Mouse (Mus musculus) hindbrain, embryonic 12.5 days (tissue): ENCODE measurements around the gene Chit1. TPM values are rescaled to one million over a fixed set of nuclear protein-coding genes. Genes with fewer than 3 reads are reported as not detected.
A peak's percentile ranks its signal among the peaks of the same experiment; 100 is the strongest.

Source experiments
- ATAC-seq: fragments of 200-750 bp; cut with Nextera tagmentation; 2 replicates; pipeline ENCODE4 v1.8.0; 2017; ENCODE audit warnings: moderate TSS enrichment; ENCODE audit not compliant: low FRiP score
- H3K27ac ChIP-seq: fragments of 300-500 bp; sonication (generic); 2 replicates; pipeline ENCODE4 v1.5.1; 2016; ENCODE audit warnings: mild to moderate bottlenecking
- H3K27me3 ChIP-seq: fragments of 300-500 bp; sonication (generic); 2 replicates; pipeline ENCODE4 v1.6.1; 2016; ENCODE audit warnings: mild to moderate bottlenecking
- H3K36me3 ChIP-seq: fragments of 300-500 bp; sonication (generic); 2 replicates; pipeline ENCODE4 v1.6.1; 2016; ENCODE audit warnings: mild to moderate bottlenecking
- H3K4me1 ChIP-seq: fragments of 300-500 bp; sonication (generic); 2 replicates; pipeline ENCODE4 v1.6.1; 2016
- H3K4me2 ChIP-seq: fragments of 300-500 bp; sonication (generic); replicated peaks from 2 replicates; pipeline ENCODE4 v1.6.1; 2016; ENCODE audit warnings: mild to moderate bottlenecking
- H3K4me3 ChIP-seq: fragments of 300-500 bp; sonication (generic); 2 replicates; pipeline ENCODE4 v1.5.1; 2016; ENCODE audit warnings: mild to moderate bottlenecking
- H3K9ac ChIP-seq: fragments of 300-500 bp; sonication (generic); 2 replicates; pipeline ENCODE4 v1.6.1; 2016; ENCODE audit warnings: mild to moderate bottlenecking, moderate library complexity
- H3K9me3 ChIP-seq: fragments of 300-500 bp; sonication (generic); replicated peaks from 2 replicates; pipeline ENCODE4 v1.6.1; 2016; ENCODE audit warnings: mild to moderate bottlenecking
- WGBS: fragments of 180-500 bp; shearing (Covaris S2); methylation state at CpG from one replicate; pipeline ENCODE4 v1.1.7; 2016; 5-methylcytosine and 5-hydroxymethylcytosine counted together
- polyA plus RNA-seq: library from polyadenylated mRNA; unstranded; fragments of >200 nt; fragmentation: Nextera tagmentation; extraction: Ambion mirVana; gene quantifications from 2 replicates; pipeline ENCODE4 v1.2.1, GENCODE M21; 2016

Gene Chit1
- polyA plus RNA-seq, 1 experiment from 2014 or later: not detected

GRCm38 (mm10) chr1:134184089-134184488 lies 73.0 kb downstream of the Chit1 start:
- Histone ChIP-seq H3K4me1 (peaks cover 21% of the 10 kb centered on the region), H3K9ac (no peak overlapping the region), H3K4me2 (no peak overlapping the region), H3K4me3 (no peak overlapping the region), H3K36me3 (no peaks in the 10 kb centered on the region), H3K9me3 (no peaks in the 10 kb centered on the region), H3K27me3 (no peaks in the 10 kb centered on the region), H3K27ac (no peak overlapping the region)
- WGBS: 94% methylated on average over 4 of the region's 4 CpGs
- no peak for ATAC-seq

GRCm38 (mm10) chr1:134188217-134188616 lies 77.2 kb downstream of the Chit1 start:
- Histone ChIP-seq H3K4me2 (no peak overlapping the region), H3K4me1 (peaks cover 18% of the 10 kb centered on the region), H3K27me3 (no peaks in the 10 kb centered on the region), H3K36me3 (no peaks in the 10 kb centered on the region), H3K9me3 (no peaks in the 10 kb centered on the region), H3K4me3 (no peak overlapping the region), H3K9ac (no peak overlapping the region), H3K27ac (peak overlapping the region; percentile 37; the same call in 1 of the 2 replicates)
- 69% methylated on average over 5 of the region's 5 CpGs for WGBS
- no peak for ATAC-seq

GRCm38 (mm10) chr1:134188989-134189729 lies 78.1 kb downstream of the Chit1 start:
- H3K4me3 ChIP-seq: no peak overlapping the region
- peaks cover 24% of the 10 kb centered on the region for H3K4me1 ChIP-seq
- ATAC-seq: peak; percentile 56
- H3K9me3 ChIP-seq: no peaks in the 10 kb centered on the region
- H3K4me2 ChIP-seq: peak overlapping the region; percentile 30
- H3K27me3 ChIP-seq: no peaks in the 10 kb centered on the region
- H3K36me3 ChIP-seq: no peaks in the 10 kb centered on the region
- H3K9ac ChIP-seq: no peak overlapping the region
- WGBS: 23% methylated on average over 12 of the region's 12 CpGs
- peak overlapping the region; percentile 37; the same call in 1 of the 2 replicates for H3K27ac ChIP-seq

GRCm38 (mm10) chr1:134191192-134191591 lies 80.2 kb downstream of the Chit1 start:
- ATAC-seq: no peak
- H3K4me1 ChIP-seq: peaks cover 40% of the 10 kb centered on the region
- no peak overlapping the region for H3K4me3 ChIP-seq
- H3K36me3 ChIP-seq: no peaks in the 10 kb centered on the region
- WGBS: 88% methylated on average over 5 of the region's 5 CpGs
- no peak overlapping the region for H3K4me2 ChIP-seq
- no peak overlapping the region for H3K27ac ChIP-seq
- no peak overlapping the region for H3K9ac ChIP-seq
- no peaks in the 10 kb centered on the region for H3K9me3 ChIP-seq
- no peaks in the 10 kb centered on the region for H3K27me3 ChIP-seq

GRCm38 (mm10) chr1:134192024-134192423 lies 81.0 kb downstream of the Chit1 start:
- Histone ChIP-seq H3K4me1 (peaks cover 42% of the 10 kb centered on the region), H3K27ac (no peak overlapping the region), H3K9me3 (no peaks in the 10 kb centered on the region), H3K9ac (no peak overlapping the region), H3K4me2 (no peak overlapping the region), H3K27me3 (no peaks in the 10 kb centered on the region), H3K4me3 (no peak overlapping the region), H3K36me3 (no peaks in the 10 kb centered on the region)
- WGBS: 60% methylated on average over 4 of the region's 4 CpGs
- no peak for ATAC-seq

- Histone ChIP-seq H3K36me3 (no peaks in the 10 kb centered on the region), H3K27ac (no peak within 1 kb of the TSS), H3K9ac (no peak within 1 kb of the TSS), H3K9me3 (no peaks in the 10 kb centered on the region), H3K4me3 (no peak within 1 kb of the TSS), H3K4me1 (peaks cover 38% of the 10 kb centered on the region), H3K27me3 (no peaks in the 10 kb centered on the region), H3K4me2 (no peak within 1 kb of the TSS)
- 84% methylated on average over 1 of the region's 1 CpGs for WGBS
- no peak for ATAC-seq
These were observed 82.1 kb downstream of the Chit1 start, which contains the start of gene Mybph for GRCm38 (mm10) chr1:134193126-134193525. Gene Mybph, plus strand, starts transcription at chr1:134193448.

- Histone ChIP-seq H3K9ac (no peak overlapping the region), H3K36me3 (no peaks in the 10 kb centered on the region), H3K27ac (no peak overlapping the region), H3K4me2 (no peak overlapping the region), H3K4me1 (peaks cover 32% of the 10 kb centered on the region), H3K4me3 (no peak overlapping the region), H3K9me3 (no peaks in the 10 kb centered on the region), H3K27me3 (no peaks in the 10 kb centered on the region)
- WGBS: 68% methylated on average over 7 of the region's 7 CpGs
- ATAC-seq: no peak
These were observed 82.7 kb downstream of the Chit1 start for GRCm38 (mm10) chr1:134193674-134194197.

GRCm38 (mm10) chr1:134194298-134195022 lies 83.4 kb downstream of the Chit1 start:
- Histone ChIP-seq H3K4me2 (no peak overlapping the region), H3K27me3 (no peaks in the 10 kb centered on the region), H3K36me3 (no peaks in the 10 kb centered on the region), H3K9me3 (no peaks in the 10 kb centered on the region), H3K4me3 (no peak overlapping the region), H3K4me1 (peaks cover 24% of the 10 kb centered on the region), H3K9ac (no peak overlapping the region), H3K27ac (no peak overlapping the region)
- no peak for ATAC-seq
- WGBS: 68% methylated on average over 16 of the region's 16 CpGs

GRCm38 (mm10) chr1:134195117-134195516 lies 84.1 kb downstream of the Chit1 start:
- H3K27ac ChIP-seq: no peak overlapping the region
- no peak overlapping the region for H3K4me2 ChIP-seq
- no peaks in the 10 kb centered on the region for H3K36me3 ChIP-seq
- H3K27me3 ChIP-seq: no peaks in the 10 kb centered on the region
- H3K4me3 ChIP-seq: no peak overlapping the region
- no peak overlapping the region for H3K9ac ChIP-seq
- H3K4me1 ChIP-seq: peaks cover 24% of the 10 kb centered on the region
- ATAC-seq: no peak
- 54% methylated on average over 2 of the region's 2 CpGs for WGBS
- no peaks in the 10 kb centered on the region for H3K9me3 ChIP-seq

- Histone ChIP-seq H3K4me3 (no peak overlapping the region), H3K36me3 (no peaks in the 10 kb centered on the region), H3K4me2 (no peak overlapping the region), H3K9me3 (no peaks in the 10 kb centered on the region), H3K27me3 (no peaks in the 10 kb centered on the region), H3K4me1 (peaks cover 24% of the 10 kb centered on the region), H3K9ac (no peak overlapping the region), H3K27ac (no peak overlapping the region)
- ATAC-seq: no peak
- 63% methylated on average over 3 of the region's 3 CpGs for WGBS
These were observed 84.5 kb downstream of the Chit1 start for GRCm38 (mm10) chr1:134195571-134195970.

GRCm38 (mm10) chr1:134195979-134196378 lies 84.9 kb downstream of the Chit1 start:
- WGBS: 58% methylated on average over 4 of the region's 4 CpGs
- Histone ChIP-seq H3K27ac (no peak overlapping the region), H3K4me2 (no peak overlapping the region), H3K36me3 (no peaks in the 10 kb centered on the region), H3K4me1 (peaks cover 24% of the 10 kb centered on the region), H3K9ac (no peak overlapping the region), H3K4me3 (no peak overlapping the region), H3K27me3 (no peaks in the 10 kb centered on the region), H3K9me3 (no peaks in the 10 kb centered on the region)
- no peak for ATAC-seq

- ATAC-seq: no peak
- 71% methylated on average over 4 of the region's 4 CpGs for WGBS
- Histone ChIP-seq H3K4me2 (no peak overlapping the region), H3K4me1 (peaks cover 24% of the 10 kb centered on the region), H3K9me3 (no peaks in the 10 kb centered on the region), H3K9ac (no peak overlapping the region), H3K27ac (no peak overlapping the region), H3K36me3 (no peaks in the 10 kb centered on the region), H3K27me3 (no peaks in the 10 kb centered on the region), H3K4me3 (no peak overlapping the region)
These were observed 85.3 kb downstream of the Chit1 start for GRCm38 (mm10) chr1:134196386-134196785.
